Mouse (Mus musculus): ENCODE measurements around the gene Fmnl2. TPM values are rescaled to one million over a fixed set of nuclear protein-coding genes. Genes with fewer than 3 reads are reported as not detected.

Gene Fmnl2
- total and polyA plus RNA-seq, 2 experiments from 2014 or later, result 9.1 to 41.8 TPM

- 87% methylated on average over 6 of the region's 6 CpGs for WGBS
- Histone ChIP-seq H3K36me3 (ENCODE audit: insufficient read depth) (no peaks in the 10 kb centered on the region), H3K4me3 (ENCODE audit: low read depth, low read length) (no peak overlapping the region), H3K27ac (ENCODE audit: low read depth, low read length) (no peak overlapping the region), H3K27me3 (ENCODE audit: insufficient read depth, low read length) (no peaks in the 10 kb centered on the region), H3K9ac (no peak overlapping the region), H3K4me1 (ENCODE audit: insufficient read depth) (peaks cover 10% of the 10 kb centered on the region; the same call in 1 of the 2 replicates), H3K4me2 (ENCODE audit: low read depth) (no peak overlapping the region), H3K9me3 (ENCODE audit: low read length) (no peaks in the 10 kb centered on the region)
- no peak for TF ChIP-seq CTCF (IDR thresholded peaks at IDR 0.05; ENCODE audit: low read depth)
- no peak for DNase-seq
- ATAC-seq, result no peak
Measured at GRCm38 (mm10) chr2:52974056-52974455, 116.4 kb downstream of the Fmnl2 start.

- TF ChIP-seq CTCF (IDR thresholded peaks at IDR 0.05; ENCODE audit: low read depth), result no peak
- Histone ChIP-seq H3K4me2 (ENCODE audit: low read depth) (no peak overlapping the region), H3K4me1 (ENCODE audit: insufficient read depth) (peaks cover 10% of the 10 kb centered on the region), H3K36me3 (ENCODE audit: insufficient read depth) (no peaks in the 10 kb centered on the region), H3K9ac (no peak overlapping the region), H3K4me3 (ENCODE audit: low read depth, low read length) (no peak overlapping the region), H3K9me3 (ENCODE audit: low read length) (no peaks in the 10 kb centered on the region), H3K27me3 (ENCODE audit: insufficient read depth, low read length) (no peaks in the 10 kb centered on the region), H3K27ac (ENCODE audit: low read depth, low read length) (no peak overlapping the region)
- WGBS, result 69% methylated on average over 1 of the region's 1 CpGs
- ATAC-seq (no peak), DNase-seq (no peak)
Measured at GRCm38 (mm10) chr2:52974776-52975175, 117.1 kb downstream of the Fmnl2 start.

- no peak overlapping the region for H3K27ac ChIP-seq (ENCODE audit: low read depth, low read length)
- no peaks in the 10 kb centered on the region for H3K36me3 ChIP-seq (ENCODE audit: insufficient read depth)
- ATAC-seq, result no peak
- no peaks in the 10 kb centered on the region for H3K27me3 ChIP-seq (ENCODE audit: insufficient read depth, low read length)
- H3K9ac ChIP-seq, result no peak overlapping the region
- DNase-seq, result no peak
- WGBS, result 66% methylated on average over 6 of the region's 6 CpGs
- H3K4me2 ChIP-seq (ENCODE audit: low read depth), result no peak overlapping the region
- TF ChIP-seq CTCF (IDR thresholded peaks at IDR 0.05; ENCODE audit: low read depth), result no peak
- H3K4me3 ChIP-seq (ENCODE audit: low read depth, low read length), result no peak overlapping the region
- H3K9me3 ChIP-seq (ENCODE audit: low read length), result no peaks in the 10 kb centered on the region
- H3K4me1 ChIP-seq (ENCODE audit: insufficient read depth), result peaks cover 19% of the 10 kb centered on the region
Measured at GRCm38 (mm10) chr2:52977921-52978675, 120.4 kb downstream of the Fmnl2 start.

GRCm38 (mm10) chr2:52978796-52979195, 121.1 kb downstream of the Fmnl2 start:
- Histone ChIP-seq H3K4me1 (ENCODE audit: insufficient read depth) (peaks cover 19% of the 10 kb centered on the region), H3K4me3 (ENCODE audit: low read depth, low read length) (no peak overlapping the region), H3K27ac (ENCODE audit: low read depth, low read length) (no peak overlapping the region), H3K9me3 (ENCODE audit: low read length) (no peaks in the 10 kb centered on the region), H3K36me3 (ENCODE audit: insufficient read depth) (no peaks in the 10 kb centered on the region), H3K4me2 (ENCODE audit: low read depth) (no peak overlapping the region), H3K9ac (no peak overlapping the region), H3K27me3 (ENCODE audit: insufficient read depth, low read length) (no peaks in the 10 kb centered on the region)
- TF ChIP-seq CTCF (IDR thresholded peaks at IDR 0.05; ENCODE audit: low read depth), result no peak
- 55% methylated on average over 2 of the region's 2 CpGs for WGBS
- ATAC-seq (no peak), DNase-seq (no peak)

- DNase-seq, result no peak
- Histone ChIP-seq H3K4me3 (ENCODE audit: low read depth, low read length) (no peak overlapping the region), H3K9me3 (ENCODE audit: low read length) (no peaks in the 10 kb centered on the region), H3K36me3 (ENCODE audit: insufficient read depth) (no peaks in the 10 kb centered on the region), H3K27ac (ENCODE audit: low read depth, low read length) (no peak overlapping the region), H3K27me3 (ENCODE audit: insufficient read depth, low read length) (no peaks in the 10 kb centered on the region), H3K4me2 (ENCODE audit: low read depth) (no peak overlapping the region), H3K4me1 (ENCODE audit: insufficient read depth) (peaks cover 19% of the 10 kb centered on the region), H3K9ac (no peak overlapping the region)
- TF ChIP-seq CTCF (IDR thresholded peaks at IDR 0.05; ENCODE audit: low read depth), result no peak
- WGBS, result 25% methylated on average over 4 of the region's 4 CpGs
- ATAC-seq, result peak; percentile 32; the same call in 1 of the 2 replicates
Measured at GRCm38 (mm10) chr2:52979280-52979763, 121.7 kb downstream of the Fmnl2 start.

- Histone ChIP-seq H3K4me1 (ENCODE audit: insufficient read depth) (peaks cover 26% of the 10 kb centered on the region), H3K4me3 (ENCODE audit: low read depth, low read length) (no peak overlapping the region), H3K27ac (ENCODE audit: low read depth, low read length) (no peak overlapping the region), H3K9ac (no peak overlapping the region), H3K9me3 (ENCODE audit: low read length) (no peaks in the 10 kb centered on the region), H3K4me2 (ENCODE audit: low read depth) (no peak overlapping the region), H3K27me3 (ENCODE audit: insufficient read depth, low read length) (no peaks in the 10 kb centered on the region), H3K36me3 (ENCODE audit: insufficient read depth) (no peaks in the 10 kb centered on the region)
- WGBS, result 77% methylated on average over 7 of the region's 7 CpGs
- ATAC-seq (no peak), DNase-seq (no peak)
- TF ChIP-seq CTCF (IDR thresholded peaks at IDR 0.05; ENCODE audit: low read depth), result no peak
Measured at GRCm38 (mm10) chr2:52981126-52981525, 123.5 kb downstream of the Fmnl2 start.

- no peak overlapping the region for H3K4me2 ChIP-seq (ENCODE audit: low read depth)
- H3K4me3 ChIP-seq (ENCODE audit: low read depth, low read length), result no peak overlapping the region
- H3K9me3 ChIP-seq (ENCODE audit: low read length), result no peaks in the 10 kb centered on the region
- 92% methylated on average over 8 of the region's 8 CpGs for WGBS
- H3K9ac ChIP-seq, result no peak overlapping the region
- ATAC-seq (no peak), DNase-seq (no peak)
- H3K36me3 ChIP-seq (ENCODE audit: insufficient read depth), result no peaks in the 10 kb centered on the region
- TF ChIP-seq CTCF (IDR thresholded peaks at IDR 0.05; ENCODE audit: low read depth), result no peak
- no peaks in the 10 kb centered on the region for H3K27me3 ChIP-seq (ENCODE audit: insufficient read depth, low read length)
- peaks cover 26% of the 10 kb centered on the region for H3K4me1 ChIP-seq (ENCODE audit: insufficient read depth)
- no peak overlapping the region for H3K27ac ChIP-seq (ENCODE audit: low read depth, low read length)
Measured at GRCm38 (mm10) chr2:52981595-52981994, 123.9 kb downstream of the Fmnl2 start.
